Mouse (Mus musculus): Measurements from ENCODE around the gene Pdcd2. TPM values are rescaled to one million over a fixed set of nuclear protein-coding genes. Genes with fewer than 3 reads are reported as not detected.
A peak's percentile ranks its signal among the peaks of the same experiment; 100 is the strongest.

Pdcd2 gene
- polyA plus RNA-seq, 1 experiment from 2014 or later, result 52.7 TPM

DNA sequence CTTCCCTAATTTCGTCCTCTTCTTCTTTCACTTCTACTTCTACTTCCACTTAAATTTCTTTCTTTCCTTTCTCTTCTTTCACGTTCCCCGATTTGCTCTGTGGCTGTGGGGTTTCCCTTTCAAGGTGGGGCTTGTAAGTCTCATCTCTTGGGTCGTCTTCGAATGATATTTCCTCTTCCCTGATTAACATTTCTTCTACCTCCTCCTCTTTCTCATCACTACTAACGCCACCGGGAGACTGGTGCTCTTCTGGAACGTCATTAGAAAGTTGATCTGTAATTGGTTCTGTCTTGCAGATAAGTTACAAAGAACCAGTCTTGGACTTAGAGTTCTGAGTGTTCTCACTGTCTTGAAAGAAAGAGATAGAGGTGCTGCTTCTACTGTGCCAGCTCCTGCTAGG lies 8.8 kb upstream of the Pdcd2 start:
- peak overlapping the region; percentile 90 for H3K4me2 ChIP-seq (replicated peaks)
- no peaks in the 10 kb centered on the region for H3K4me1 ChIP-seq
- H3K9me3 ChIP-seq, result no peaks in the 10 kb centered on the region
- H3K4me3 ChIP-seq, result peak overlapping the region; percentile 50
- 0 out of 2 replicates have a peak overlapping the region, but pooled peaks have one; percentile 49 for H3K9ac ChIP-seq
- 18% methylated on average over 8 of the region's 8 CpGs for WGBS
- ATAC-seq (ENCODE audit: insufficient number of reproducible peaks, insufficient read depth, low FRiP score, low TSS enrichment), result no peak
- no peaks in the 10 kb centered on the region for H3K36me3 ChIP-seq
- H3K27me3 ChIP-seq, result peaks cover 19% of the 10 kb centered on the region
- no peak overlapping the region for H3K27ac ChIP-seq

DNA sequence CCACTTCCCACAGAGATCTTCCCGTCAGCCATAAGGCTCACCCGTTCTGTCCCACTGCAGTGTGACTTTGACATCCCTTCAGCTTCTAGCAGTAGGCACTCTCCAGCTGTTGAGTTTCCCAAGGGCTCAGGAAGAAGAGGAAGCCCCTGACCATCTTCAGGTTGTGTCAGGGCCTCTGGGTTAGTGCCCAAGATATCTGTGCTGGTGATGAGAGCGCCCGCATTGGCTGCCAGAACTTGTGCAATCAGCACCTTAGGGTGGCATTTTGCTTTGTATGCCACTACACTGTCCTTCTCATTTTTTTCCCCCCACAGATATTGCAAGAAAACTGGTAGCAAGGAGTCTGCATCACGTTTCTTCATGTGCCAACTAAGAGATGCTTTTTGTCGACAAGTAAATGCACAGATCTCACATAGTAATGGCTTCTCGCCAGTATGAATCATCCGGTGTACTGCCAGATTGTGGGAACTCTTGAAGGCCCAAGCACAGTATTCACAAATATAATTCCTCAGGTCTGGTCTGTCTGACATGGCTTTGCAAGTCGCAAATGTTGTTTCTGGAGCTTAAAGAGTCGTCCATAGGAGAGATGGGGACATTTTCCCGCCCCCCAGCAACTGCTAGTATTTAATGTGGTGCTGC lies 8.2 kb upstream of the Pdcd2 start:
- 58% methylated on average over 11 of the region's 11 CpGs for WGBS
- no peaks in the 10 kb centered on the region for H3K4me1 ChIP-seq
- H3K9me3 ChIP-seq, result no peaks in the 10 kb centered on the region
- no peak overlapping the region for H3K9ac ChIP-seq
- H3K27me3 ChIP-seq, result peaks cover 19% of the 10 kb centered on the region
- H3K27ac ChIP-seq, result no peak overlapping the region
- H3K4me3 ChIP-seq, result no peak overlapping the region
- ATAC-seq (ENCODE audit: insufficient number of reproducible peaks, insufficient read depth, low FRiP score, low TSS enrichment), result no peak
- no peaks in the 10 kb centered on the region for H3K36me3 ChIP-seq
- H3K4me2 ChIP-seq (replicated peaks), result no peak overlapping the region

DNA sequence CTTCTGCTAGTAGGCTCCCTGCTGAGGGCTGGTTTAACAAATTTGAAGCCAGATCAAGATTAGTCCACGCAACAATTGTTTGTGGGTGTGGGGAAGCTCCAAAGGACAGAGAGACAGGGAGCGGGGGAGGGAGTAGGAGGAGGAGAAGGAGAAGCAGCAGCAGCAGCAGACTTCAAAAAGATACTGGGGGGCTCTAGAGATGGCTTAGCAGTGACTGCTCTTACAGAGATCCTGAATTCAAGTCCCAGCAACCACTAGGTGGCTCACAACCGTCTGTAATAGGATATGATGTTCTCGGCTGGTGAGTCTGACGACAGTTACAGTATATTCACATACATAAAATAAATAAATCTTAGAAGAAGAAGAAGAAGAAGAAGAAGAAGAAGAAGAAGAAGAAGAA lies 3.0 kb upstream of the Pdcd2 start:
- WGBS, result 11% methylated on average over 5 of the region's 5 CpGs

DNA sequence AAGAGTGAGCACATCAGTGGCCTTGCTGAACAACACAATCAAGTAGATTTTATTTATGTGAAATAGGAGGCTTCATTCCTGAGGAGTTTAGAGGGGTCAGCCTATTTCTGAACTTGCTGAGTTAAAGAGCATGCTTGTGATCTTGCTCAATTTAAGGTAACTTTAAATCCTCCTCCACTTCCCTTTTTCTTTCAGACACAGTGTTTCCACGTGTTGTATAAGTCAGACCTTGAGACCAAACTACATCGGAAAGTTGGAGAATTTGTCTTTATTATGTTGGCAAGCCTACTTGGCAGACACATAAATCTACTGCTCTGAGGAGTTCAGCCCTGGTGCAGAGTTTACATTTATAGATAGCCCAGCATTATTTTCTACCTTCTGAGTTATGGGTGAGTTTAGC lies 1.8 kb upstream of the Pdcd2 start:
- H3K4me1 ChIP-seq, result peaks cover 15% of the 10 kb centered on the region
- ATAC-seq (ENCODE audit: insufficient number of reproducible peaks, insufficient read depth, low FRiP score, low TSS enrichment), result no peak
- H3K9ac ChIP-seq, result no peak overlapping the region
- WGBS, result 84% methylated on average over 2 of the region's 2 CpGs
- no peak overlapping the region for H3K4me2 ChIP-seq (replicated peaks)
- H3K27me3 ChIP-seq, result no peaks in the 10 kb centered on the region
- H3K36me3 ChIP-seq, result peaks cover 9% of the 10 kb centered on the region
- H3K9me3 ChIP-seq, result no peaks in the 10 kb centered on the region
- no peak overlapping the region for H3K27ac ChIP-seq
- no peak overlapping the region for H3K4me3 ChIP-seq

More for the DNA sequence above, 3.0 kb upstream of the Pdcd2 start:
- peaks cover 15% of the 10 kb centered on the region for H3K4me1 ChIP-seq
- ATAC-seq (ENCODE audit: insufficient number of reproducible peaks, insufficient read depth, low FRiP score, low TSS enrichment), result no peak
- no peaks in the 10 kb centered on the region for H3K36me3 ChIP-seq
- no peak overlapping the region for H3K4me2 ChIP-seq (replicated peaks)
- peaks cover 3% of the 10 kb centered on the region; the same call in 1 of the 2 replicates for H3K27me3 ChIP-seq
- no peak overlapping the region for H3K9ac ChIP-seq
- H3K9me3 ChIP-seq, result no peaks in the 10 kb centered on the region
- no peak overlapping the region for H3K4me3 ChIP-seq
- no peak overlapping the region for H3K27ac ChIP-seq

DNA sequence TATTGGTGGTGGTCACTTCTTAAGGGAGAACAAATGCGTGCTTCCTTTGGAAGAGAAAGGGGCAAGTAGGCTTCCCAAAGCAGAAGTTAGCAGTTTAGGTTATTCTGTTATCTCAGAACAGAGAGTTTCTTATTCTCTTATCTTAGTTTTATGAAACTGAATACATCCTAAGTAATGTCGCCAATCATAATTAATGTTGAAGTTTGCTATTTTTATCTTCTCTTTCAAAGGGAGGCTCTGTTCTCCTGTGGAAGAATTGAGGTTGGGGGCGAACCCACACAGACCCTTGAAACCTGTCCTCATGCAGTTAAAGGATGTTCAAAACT lies 673 bp upstream of the Pdcd2 start:
- peaks cover 15% of the 10 kb centered on the region for H3K4me1 ChIP-seq
- H3K27ac ChIP-seq, result peak overlapping the region; percentile 85; the same call in 1 of the 2 replicates
- WGBS, result 55% methylated on average over 3 of the region's 3 CpGs
- H3K36me3 ChIP-seq, result peaks cover 9% of the 10 kb centered on the region
- ATAC-seq (ENCODE audit: insufficient number of reproducible peaks, insufficient read depth, low FRiP score, low TSS enrichment), result no peak
- peak overlapping the region; percentile 78 for H3K4me3 ChIP-seq
- H3K4me2 ChIP-seq (replicated peaks), result peak overlapping the region; percentile 69
- H3K9me3 ChIP-seq, result no peaks in the 10 kb centered on the region
- H3K27me3 ChIP-seq, result no peaks in the 10 kb centered on the region
- peak overlapping the region; percentile 78; the same call in 1 of the 2 replicates for H3K9ac ChIP-seq

DNA sequence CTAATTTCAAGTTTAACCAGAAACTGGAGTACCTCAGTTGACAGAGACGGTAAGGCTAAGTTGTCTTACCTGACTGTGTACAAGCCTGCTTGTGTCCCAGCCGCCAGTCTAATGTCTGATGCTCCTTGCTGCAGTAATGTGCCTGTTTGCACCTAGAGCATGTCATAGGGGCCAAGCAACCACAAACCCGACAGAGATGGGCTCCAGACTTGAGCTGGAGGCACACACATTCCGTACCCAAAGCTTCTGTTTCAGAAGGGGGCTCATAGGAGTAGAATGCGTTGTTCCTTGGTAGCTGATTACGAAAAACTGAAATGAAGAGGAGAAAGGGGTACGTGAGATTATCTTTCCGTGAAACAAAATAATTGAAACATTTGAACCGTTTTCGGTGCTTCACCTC lies 797 bp downstream of the Pdcd2 start:
- H3K36me3 ChIP-seq, result peaks cover 20% of the 10 kb centered on the region
- no peak overlapping the region for H3K27ac ChIP-seq
- 13% methylated on average over 10 of the region's 10 CpGs for WGBS

DNA sequence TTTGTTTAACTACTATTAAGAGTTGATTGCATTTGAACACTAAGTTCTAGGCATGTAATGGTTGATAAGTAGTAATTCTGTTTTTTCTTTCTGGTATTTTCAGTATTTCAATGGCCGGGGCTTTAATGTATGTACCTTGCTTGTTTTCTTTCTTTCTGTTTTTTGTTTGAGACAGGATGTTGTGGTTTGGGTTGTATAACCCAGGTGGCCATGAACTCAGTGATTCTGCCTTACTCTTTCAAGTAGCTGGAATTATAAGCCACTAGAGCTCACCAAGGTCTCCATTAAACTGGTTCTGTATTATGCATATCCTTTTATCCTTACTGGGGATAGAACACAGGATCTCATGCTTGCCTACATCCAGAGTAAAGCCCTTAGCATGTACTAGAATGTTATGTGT lies 8.3 kb downstream of the Pdcd2 start:
- Histone ChIP-seq H3K27ac (no peak overlapping the region), H3K9me3 (no peaks in the 10 kb centered on the region), H3K4me1 (no peaks in the 10 kb centered on the region), H3K27me3 (no peaks in the 10 kb centered on the region), H3K4me3 (no peak overlapping the region), H3K9ac (no peak overlapping the region), H3K36me3 (peaks cover 78% of the 10 kb centered on the region), H3K4me2 (replicated peaks) (no peak overlapping the region)
- 93% methylated on average over 1 of the region's 1 CpGs for WGBS
- no peak for ATAC-seq (ENCODE audit: insufficient number of reproducible peaks, insufficient read depth, low FRiP score, low TSS enrichment)

More for the DNA sequence above, 797 bp downstream of the Pdcd2 start:
- Histone ChIP-seq H3K4me2 (replicated peaks) (peak overlapping the region; percentile 69), H3K4me1 (peaks cover 15% of the 10 kb centered on the region), H3K9ac (peak overlapping the region; percentile 78), H3K4me3 (peak overlapping the region; percentile 78), H3K27me3 (no peaks in the 10 kb centered on the region), H3K9me3 (no peaks in the 10 kb centered on the region)
- ATAC-seq (ENCODE audit: insufficient number of reproducible peaks, insufficient read depth, low FRiP score, low TSS enrichment), result no peak

DNA sequence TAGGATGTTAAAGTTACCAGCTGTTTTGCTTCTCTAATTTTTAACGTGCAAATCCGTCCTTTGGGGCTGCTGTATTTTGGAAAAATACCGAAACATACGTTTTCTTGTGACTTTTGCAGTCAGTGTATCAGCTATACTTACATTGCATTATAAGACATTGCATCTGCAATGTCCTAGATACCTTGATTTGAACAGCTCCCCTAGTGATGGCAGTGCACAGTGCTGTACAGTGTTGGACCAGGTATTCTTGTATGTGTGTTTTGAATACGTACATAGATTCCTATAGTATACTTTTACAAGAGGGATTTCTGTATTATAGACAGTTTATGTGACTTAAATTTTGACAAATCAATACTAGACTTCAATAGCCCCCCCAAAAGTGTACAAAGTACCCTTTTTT lies 8.9 kb downstream of the Pdcd2 start:
- Histone ChIP-seq H3K4me3 (no peak overlapping the region), H3K27ac (no peak overlapping the region), H3K27me3 (no peaks in the 10 kb centered on the region), H3K9me3 (no peaks in the 10 kb centered on the region), H3K4me2 (replicated peaks) (no peak overlapping the region), H3K36me3 (peaks cover 84% of the 10 kb centered on the region), H3K4me1 (no peaks in the 10 kb centered on the region), H3K9ac (no peak overlapping the region)
- 89% methylated on average over 5 of the region's 5 CpGs for WGBS
- ATAC-seq (ENCODE audit: insufficient number of reproducible peaks, insufficient read depth, low FRiP score, low TSS enrichment), result no peak

DNA sequence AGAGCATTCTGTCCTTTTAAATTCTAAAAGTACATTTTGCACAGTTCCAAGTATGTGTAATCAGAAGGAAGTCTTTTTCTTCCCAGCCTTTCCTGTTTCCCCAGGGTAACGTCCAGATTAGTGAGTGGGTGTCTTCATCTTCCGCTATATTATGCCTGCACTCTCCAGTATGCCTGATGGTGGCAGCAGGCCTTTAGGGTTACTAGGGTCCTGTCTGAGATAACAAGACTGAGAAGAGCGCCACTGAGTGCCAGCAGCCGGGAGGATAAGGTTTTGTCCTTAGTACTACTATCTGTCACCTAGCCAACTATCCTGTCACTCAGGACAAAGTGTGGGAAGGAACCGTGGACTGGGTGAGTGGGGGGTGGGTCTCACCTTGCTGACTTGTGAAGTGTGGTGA lies 9.3 kb downstream of the Pdcd2 start:
- no peak for ATAC-seq (ENCODE audit: insufficient number of reproducible peaks, insufficient read depth, low FRiP score, low TSS enrichment)
- no peaks in the 10 kb centered on the region for H3K9me3 ChIP-seq
- peaks cover 87% of the 10 kb centered on the region for H3K36me3 ChIP-seq
- H3K9ac ChIP-seq, result no peak overlapping the region
- H3K4me2 ChIP-seq (replicated peaks), result no peak overlapping the region
- WGBS, result 73% methylated on average over 5 of the region's 5 CpGs
- no peaks in the 10 kb centered on the region for H3K4me1 ChIP-seq
- H3K4me3 ChIP-seq, result no peak overlapping the region
- H3K27me3 ChIP-seq, result no peaks in the 10 kb centered on the region
- H3K27ac ChIP-seq, result no peak overlapping the region

DNA sequence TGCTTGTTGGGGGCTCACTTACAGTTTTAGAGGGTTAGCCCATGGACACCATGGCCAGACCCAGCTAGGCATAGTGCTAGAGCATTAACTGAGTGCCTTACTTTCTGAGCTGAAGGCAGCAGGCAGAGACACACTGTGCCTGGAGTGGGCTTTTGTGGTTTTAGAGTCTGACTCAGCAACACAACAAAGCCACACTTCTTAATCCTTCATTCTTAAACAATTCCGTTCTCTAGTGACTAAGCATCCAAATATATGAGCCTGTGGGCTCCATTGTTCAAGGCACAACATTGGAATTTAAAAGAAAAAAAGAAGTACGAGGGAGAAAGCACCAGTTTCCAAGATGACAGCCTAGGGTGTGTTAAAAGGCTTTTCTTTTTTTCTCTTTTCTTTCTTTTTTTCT lies 16.4 kb downstream of the Pdcd2 start:
- no peak overlapping the region for H3K27ac ChIP-seq
- H3K36me3 ChIP-seq, result peaks cover 91% of the 10 kb centered on the region
- 0 out of 2 replicates have a peak, but pooled peaks cover 3% of the 10 kb centered on the region for H3K9me3 ChIP-seq
- no peaks in the 10 kb centered on the region for H3K4me1 ChIP-seq
- no peak overlapping the region for H3K9ac ChIP-seq
- no peaks in the 10 kb centered on the region for H3K27me3 ChIP-seq
- H3K4me3 ChIP-seq, result no peak overlapping the region
- no peak for ATAC-seq (ENCODE audit: insufficient number of reproducible peaks, insufficient read depth, low FRiP score, low TSS enrichment)
- 92% methylated on average over 2 of the region's 2 CpGs for WGBS
- no peak overlapping the region for H3K4me2 ChIP-seq (replicated peaks)

DNA sequence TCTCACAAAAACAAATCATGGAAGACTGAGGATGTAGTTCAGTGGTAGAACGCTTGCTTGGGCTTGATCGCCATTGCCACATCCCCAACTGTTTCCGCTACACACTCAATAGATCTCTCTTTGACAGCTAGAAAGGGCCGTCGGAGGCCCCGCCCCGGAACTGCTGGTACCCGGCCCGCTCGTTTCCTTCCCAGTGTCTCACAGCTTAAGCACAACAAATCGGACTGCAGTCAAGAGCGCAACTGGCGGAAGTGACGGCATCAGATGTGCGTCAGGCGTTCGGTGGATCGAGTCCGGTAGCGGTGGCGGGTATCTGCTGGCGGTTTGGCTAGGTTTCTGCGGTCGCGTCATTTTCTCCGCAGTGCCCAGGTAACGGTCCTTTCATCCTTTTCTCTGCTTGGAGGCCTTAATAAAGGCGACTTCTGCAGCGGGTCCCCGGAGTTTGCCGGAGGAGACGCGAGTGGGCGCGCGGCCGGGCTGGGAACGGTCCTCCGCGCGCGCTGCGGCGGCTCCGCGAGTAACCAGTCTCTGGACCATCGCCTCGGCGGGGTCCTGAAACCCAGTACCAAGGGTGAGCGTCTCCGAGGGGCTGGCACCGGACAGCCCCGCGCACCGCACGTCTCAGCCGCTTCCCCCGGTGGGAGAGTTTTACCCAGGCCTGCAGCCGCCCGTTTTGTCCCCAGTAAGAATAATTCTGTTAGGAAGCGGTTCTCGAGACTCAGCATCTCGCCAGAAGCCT lies 27.3 kb downstream of the Pdcd2 start, which contains the start of the genes Psmb1 and Tbp:
Gene Psmb1 (minus strand): TSS at position 96 of the 739 bp plus-strand sequence.
Gene Tbp (plus strand): TSS at position 233 of the 739 bp plus-strand sequence.
- Histone ChIP-seq H3K4me2 (replicated peaks) (peak within 1 kb of the TSS; percentile 86), H3K27me3 (no peaks in the 10 kb centered on the region), H3K4me1 (peaks cover 20% of the 10 kb centered on the region), H3K4me3 (peak within 1 kb of the TSS; percentile 99), H3K27ac (peak within 1 kb of the TSS; percentile 77), H3K9me3 (no peaks in the 10 kb centered on the region), H3K9ac (peak within 1 kb of the TSS; percentile 93), H3K36me3 (peaks cover 13% of the 10 kb centered on the region)
- under 1% methylated on average over 63 of the region's 63 CpGs for WGBS
- peak; percentile 92 for ATAC-seq (ENCODE audit: insufficient number of reproducible peaks, insufficient read depth, low FRiP score, low TSS enrichment)

DNA sequence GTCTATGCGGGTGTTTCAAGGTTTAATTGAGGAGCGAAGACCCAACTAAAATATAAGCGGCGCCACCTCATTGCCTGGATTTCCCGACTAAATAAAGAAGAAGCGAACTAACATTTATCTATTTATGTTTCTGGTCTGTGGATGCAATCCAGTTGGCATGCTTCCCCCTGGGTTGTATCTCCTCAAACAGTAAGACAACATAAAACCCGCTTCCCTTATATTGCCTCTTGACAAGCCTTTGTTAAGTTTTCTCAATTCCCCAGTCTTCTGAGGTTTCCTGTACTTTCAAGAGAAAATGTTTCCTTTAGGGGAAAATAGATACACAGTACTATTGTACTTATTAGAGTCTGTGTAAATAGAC lies 28.4 kb downstream of the Pdcd2 start:
- H3K9ac ChIP-seq, result peak overlapping the region; percentile 88; the same call in 1 of the 2 replicates

More for the DNA sequence above, 28.4 kb downstream of the Pdcd2 start:
- peak overlapping the region; percentile 99 for H3K4me3 ChIP-seq
- ATAC-seq (ENCODE audit: insufficient number of reproducible peaks, insufficient read depth, low FRiP score, low TSS enrichment), result no peak
- H3K4me2 ChIP-seq (replicated peaks), result peak overlapping the region; percentile 86
- no peaks in the 10 kb centered on the region for H3K27me3 ChIP-seq
- no peak overlapping the region for H3K27ac ChIP-seq
- peaks cover 11% of the 10 kb centered on the region for H3K36me3 ChIP-seq
- WGBS, result 40% methylated on average over 7 of the region's 7 CpGs
- H3K4me1 ChIP-seq, result peaks cover 20% of the 10 kb centered on the region
- H3K9me3 ChIP-seq, result no peaks in the 10 kb centered on the region

Data from embryonic facial prominence, embryonic 12.5 days (tissue).